Mouse (Mus musculus): ENCODE measurements around the gene Psd4. TPM values are rescaled to one million over a fixed set of nuclear protein-coding genes. Genes with fewer than 3 reads are reported as not detected.

Psd4 gene
- total and polyA plus RNA-seq, 2 experiments from 2014 or later, result 0.68 to 0.99 TPM

- no peaks in the 10 kb centered on the region for H3K36me3 ChIP-seq (replicated peaks; ENCODE audit: control insufficient read depth, insufficient read depth, low read length)
- H3K9me3 ChIP-seq (replicated peaks; ENCODE audit: control insufficient read depth, low read length), result no peaks in the 10 kb centered on the region
- H3K4me3 ChIP-seq (ENCODE audit: low read depth, low read length), result no peak overlapping the region
- WGBS, result 18% methylated on average over 9 of the region's 9 CpGs
- H3K9ac ChIP-seq (replicated peaks; ENCODE audit: low read depth, low read length), result no peak overlapping the region
- no peak for ATAC-seq (ENCODE audit: insufficient read depth, low read depth)
- H3K27ac ChIP-seq (ENCODE audit: low read depth), result no peak overlapping the region
- DNase-seq (ENCODE audit: low spot score), result no peak
- TF ChIP-seq CTCF (IDR thresholded peaks at IDR 0.05; ENCODE audit: low read depth), result no peak
- no peaks in the 10 kb centered on the region for H3K27me3 ChIP-seq (ENCODE audit: control insufficient read depth, insufficient read depth, low read length)
- no peak overlapping the region for H3K4me2 ChIP-seq (ENCODE audit: low read depth, low read length)
- H3K4me1 ChIP-seq (ENCODE audit: control insufficient read depth, insufficient read depth), result no peaks in the 10 kb centered on the region
Measured at GRCm38 (mm10) chr2:24416668-24417067, 49.3 kb downstream of the Psd4 start.

GRCm38 (mm10) chr2:24417106-24417505 lies 49.7 kb downstream of the Psd4 start:
- Histone ChIP-seq H3K4me3 (ENCODE audit: low read depth, low read length) (no peak overlapping the region), H3K4me2 (ENCODE audit: low read depth, low read length) (no peak overlapping the region), H3K9ac (replicated peaks; ENCODE audit: low read depth, low read length) (no peak overlapping the region), H3K27ac (ENCODE audit: low read depth) (no peak overlapping the region), H3K9me3 (replicated peaks; ENCODE audit: control insufficient read depth, low read length) (no peaks in the 10 kb centered on the region), H3K36me3 (replicated peaks; ENCODE audit: control insufficient read depth, insufficient read depth, low read length) (no peaks in the 10 kb centered on the region), H3K27me3 (ENCODE audit: control insufficient read depth, insufficient read depth, low read length) (no peaks in the 10 kb centered on the region), H3K4me1 (ENCODE audit: control insufficient read depth, insufficient read depth) (no peaks in the 10 kb centered on the region)
- ATAC-seq (ENCODE audit: insufficient read depth, low read depth) (no peak), DNase-seq (ENCODE audit: low spot score) (no peak)
- 8% methylated on average over 2 of the region's 2 CpGs for WGBS
- TF ChIP-seq EP300 (IDR thresholded peaks at IDR 0.05; ENCODE audit: low read depth) (no peak), CTCF (IDR thresholded peaks at IDR 0.05; ENCODE audit: low read depth) (no peak)

- H3K4me1 ChIP-seq (ENCODE audit: control insufficient read depth, insufficient read depth), result no peaks in the 10 kb centered on the region
- no peaks in the 10 kb centered on the region for H3K27me3 ChIP-seq (ENCODE audit: control insufficient read depth, insufficient read depth, low read length)
- H3K9ac ChIP-seq (replicated peaks; ENCODE audit: low read depth, low read length), result no peak overlapping the region
- H3K4me3 ChIP-seq (ENCODE audit: low read depth, low read length), result no peak overlapping the region
- no peak overlapping the region for H3K27ac ChIP-seq (ENCODE audit: low read depth)
- WGBS, result 83% methylated on average over 4 of the region's 4 CpGs
- DNase-seq (ENCODE audit: low spot score) (no peak), ATAC-seq (ENCODE audit: insufficient read depth, low read depth) (no peak)
- H3K4me2 ChIP-seq (ENCODE audit: low read depth, low read length), result no peak overlapping the region
- TF ChIP-seq CTCF (IDR thresholded peaks at IDR 0.05; ENCODE audit: low read depth), result no peak
- TF ChIP-seq EP300 (IDR thresholded peaks at IDR 0.05; ENCODE audit: low read depth), result no peak
- H3K36me3 ChIP-seq (replicated peaks; ENCODE audit: control insufficient read depth, insufficient read depth, low read length), result no peaks in the 10 kb centered on the region
- no peaks in the 10 kb centered on the region for H3K9me3 ChIP-seq (replicated peaks; ENCODE audit: control insufficient read depth, low read length)
Measured at GRCm38 (mm10) chr2:24417564-24417963, 50.2 kb downstream of the Psd4 start.

GRCm38 (mm10) chr2:24421211-24421863 lies 54.0 kb downstream of the Psd4 start:
- H3K27me3 ChIP-seq (ENCODE audit: control insufficient read depth, insufficient read depth, low read length), result no peaks in the 10 kb centered on the region
- H3K9ac ChIP-seq (replicated peaks; ENCODE audit: low read depth, low read length), result no peak overlapping the region
- H3K36me3 ChIP-seq (replicated peaks; ENCODE audit: control insufficient read depth, insufficient read depth, low read length), result no peaks in the 10 kb centered on the region
- DNase-seq (ENCODE audit: low spot score), result no peak
- H3K4me1 ChIP-seq (ENCODE audit: control insufficient read depth, insufficient read depth), result no peaks in the 10 kb centered on the region
- no peak overlapping the region for H3K4me3 ChIP-seq (ENCODE audit: low read depth, low read length)
- TF ChIP-seq EP300 (IDR thresholded peaks at IDR 0.05; ENCODE audit: low read depth) (no peak), CTCF (IDR thresholded peaks at IDR 0.05; ENCODE audit: low read depth) (no peak)
- H3K4me2 ChIP-seq (ENCODE audit: low read depth, low read length), result no peak overlapping the region
- WGBS, result 85% methylated on average over 6 of the region's 6 CpGs
- H3K9me3 ChIP-seq (replicated peaks; ENCODE audit: control insufficient read depth, low read length), result no peaks in the 10 kb centered on the region
- no peak for ATAC-seq (ENCODE audit: insufficient read depth, low read depth)
- no peak overlapping the region for H3K27ac ChIP-seq (ENCODE audit: low read depth)

- H3K27ac ChIP-seq (ENCODE audit: low read depth), result no peak overlapping the region
- 42% methylated on average over 3 of the region's 3 CpGs for WGBS
- no peak overlapping the region for H3K4me2 ChIP-seq (ENCODE audit: low read depth, low read length)
- H3K36me3 ChIP-seq (replicated peaks; ENCODE audit: control insufficient read depth, insufficient read depth, low read length), result no peaks in the 10 kb centered on the region
- no peaks in the 10 kb centered on the region for H3K9me3 ChIP-seq (replicated peaks; ENCODE audit: control insufficient read depth, low read length)
- TF ChIP-seq CTCF (IDR thresholded peaks at IDR 0.05; ENCODE audit: low read depth), result no peak
- no peak for TF ChIP-seq EP300 (IDR thresholded peaks at IDR 0.05; ENCODE audit: low read depth)
- H3K27me3 ChIP-seq (ENCODE audit: control insufficient read depth, insufficient read depth, low read length), result no peaks in the 10 kb centered on the region
- no peaks in the 10 kb centered on the region for H3K4me1 ChIP-seq (ENCODE audit: control insufficient read depth, insufficient read depth)
- no peak overlapping the region for H3K9ac ChIP-seq (replicated peaks; ENCODE audit: low read depth, low read length)
- H3K4me3 ChIP-seq (ENCODE audit: low read depth, low read length), result no peak overlapping the region
- ATAC-seq (ENCODE audit: insufficient read depth, low read depth) (no peak), DNase-seq (ENCODE audit: low spot score) (no peak)
Measured at GRCm38 (mm10) chr2:24422815-24423214, 55.4 kb downstream of the Psd4 start.

- 74% methylated on average over 2 of the region's 2 CpGs for WGBS
- Histone ChIP-seq H3K27ac (ENCODE audit: low read depth) (no peak overlapping the region), H3K36me3 (replicated peaks; ENCODE audit: control insufficient read depth, insufficient read depth, low read length) (no peaks in the 10 kb centered on the region), H3K9ac (replicated peaks; ENCODE audit: low read depth, low read length) (no peak overlapping the region), H3K4me2 (ENCODE audit: low read depth, low read length) (no peak overlapping the region), H3K27me3 (ENCODE audit: control insufficient read depth, insufficient read depth, low read length) (no peaks in the 10 kb centered on the region), H3K4me3 (ENCODE audit: low read depth, low read length) (no peak overlapping the region), H3K4me1 (ENCODE audit: control insufficient read depth, insufficient read depth) (no peaks in the 10 kb centered on the region), H3K9me3 (replicated peaks; ENCODE audit: control insufficient read depth, low read length) (no peaks in the 10 kb centered on the region)
- DNase-seq (ENCODE audit: low spot score), result no peak
- no peak for ATAC-seq (ENCODE audit: insufficient read depth, low read depth)
- TF ChIP-seq CTCF (IDR thresholded peaks at IDR 0.05; ENCODE audit: low read depth) (no peak), EP300 (IDR thresholded peaks at IDR 0.05; ENCODE audit: low read depth) (no peak)
Measured at GRCm38 (mm10) chr2:24425630-24426029, 58.2 kb downstream of the Psd4 start.
